Mouse (Mus musculus) limb, embryonic 13.5 days (tissue): ENCODE data around the gene Med29. TPM values are rescaled to one million over a fixed set of nuclear protein-coding genes. Genes with fewer than 3 reads are reported as not detected.

Experiments used
- ATAC-seq: fragments of 200-750 bp; cut with Nextera tagmentation; 2 replicates; pipeline ENCODE4 v1.8.0; 2017; ENCODE audit warnings: low read depth, moderate number of reproducible peaks, moderate TSS enrichment; ENCODE audit not compliant: low FRiP score
- H3K27ac ChIP-seq: fragments of 300-500 bp; sonication (generic); 2 replicates; pipeline ENCODE4 v1.5.1; 2015; ENCODE audit warnings: inconsistent platforms, mild to moderate bottlenecking, moderate library complexity
- H3K27me3 ChIP-seq: fragments of 300-500 bp; sonication (generic); 2 replicates; pipeline ENCODE4 v1.6.1; 2015; ENCODE audit warnings: mild to moderate bottlenecking, inconsistent platforms
- H3K36me3 ChIP-seq: fragments of 300-500 bp; sonication (generic); 2 replicates; pipeline ENCODE4 v1.6.1; 2015; ENCODE audit warnings: inconsistent platforms, mild to moderate bottlenecking, moderate library complexity
- H3K4me1 ChIP-seq: fragments of 300-500 bp; sonication (generic); 2 replicates; pipeline ENCODE4 v1.6.1; 2015; ENCODE audit warnings: inconsistent platforms
- H3K4me2 ChIP-seq: fragments of 300-500 bp; sonication (generic); replicated peaks from 2 replicates; pipeline ENCODE4 v1.6.1; 2015; ENCODE audit warnings: inconsistent platforms, mild to moderate bottlenecking, moderate library complexity
- H3K4me3 ChIP-seq: fragments of 300-500 bp; sonication (generic); 2 replicates; pipeline ENCODE4 v1.5.1; 2015; ENCODE audit warnings: moderate library complexity, mild to moderate bottlenecking, inconsistent platforms
- H3K9ac ChIP-seq: fragments of 300-500 bp; sonication (generic); 2 replicates; pipeline ENCODE4 v1.6.1; 2015; ENCODE audit warnings: mild to moderate bottlenecking, inconsistent platforms
- H3K9me3 ChIP-seq: fragments of 300-500 bp; sonication (generic); 2 replicates; pipeline ENCODE4 v1.6.1; 2016; ENCODE audit warnings: inconsistent platforms
- WGBS: fragments of 180-500 bp; shearing (Covaris S2); methylation state at CpG from one replicate; pipeline ENCODE4 v1.1.7; 2015; 5-methylcytosine and 5-hydroxymethylcytosine counted together
- polyA plus RNA-seq: library from polyadenylated mRNA; unstranded; fragments of >200 nt; fragmentation: Nextera tagmentation; extraction: Ambion mirVana; gene quantifications from 2 replicates; pipeline ENCODE4 v1.2.1, GENCODE M21; 2015

The Med29 gene
- 47.9 and 55.0 TPM in 2 replicates for polyA plus RNA-seq

DNA sequence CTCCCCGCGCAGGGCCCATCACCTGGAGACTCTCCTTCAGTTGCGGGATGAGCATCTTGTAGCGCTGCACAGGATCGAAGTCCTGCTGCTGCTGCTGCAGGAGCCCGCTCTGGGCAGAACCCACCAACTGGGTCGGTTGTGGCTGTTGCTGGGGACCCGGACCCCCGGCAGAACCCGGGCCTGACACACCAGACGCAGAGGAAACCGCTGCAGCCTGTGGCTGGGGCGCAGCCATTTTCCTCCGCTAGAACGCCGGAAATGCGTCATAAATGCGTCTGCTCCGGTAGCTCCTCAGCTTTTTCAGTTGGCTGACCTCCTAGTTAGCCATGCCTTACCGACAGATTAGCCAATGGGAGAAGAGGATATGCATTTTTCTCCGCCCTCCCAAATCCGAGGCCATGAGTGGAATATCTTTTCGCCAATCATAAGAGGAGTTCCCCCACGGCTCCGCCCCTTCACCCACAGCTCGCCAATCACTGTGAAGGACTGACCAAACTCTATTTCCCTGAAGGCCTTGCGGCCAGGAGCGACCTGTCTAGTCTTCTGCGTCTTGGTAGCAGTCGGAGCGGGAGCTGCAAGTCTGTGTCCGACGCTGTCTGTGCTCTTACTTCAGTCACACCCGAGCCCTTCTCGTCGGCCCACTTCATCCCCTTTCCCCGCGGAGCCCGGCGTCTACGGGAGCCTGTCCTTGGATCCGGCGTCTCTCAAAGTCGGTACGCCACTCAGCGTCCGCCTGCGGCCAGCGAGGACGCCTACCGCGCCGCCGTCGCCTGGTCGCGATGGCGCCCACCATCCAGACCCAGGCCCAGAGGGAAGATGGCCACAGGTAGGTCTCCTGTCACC is at the start of gene Med29, which contains the start of gene Paf1:
TSS of gene Med29 (minus strand) at position 280 of the 843 bp plus-strand sequence.
TSS of gene Paf1 (plus strand) at position 523 of the 843 bp plus-strand sequence.
- Histone ChIP-seq H3K4me2 (peak within 1 kb of the TSS; percentile 96), H3K36me3 (peaks cover 61% of the 10 kb centered on the region), H3K9me3 (no peaks in the 10 kb centered on the region), H3K27me3 (no peaks in the 10 kb centered on the region), H3K4me1 (peaks cover 17% of the 10 kb centered on the region), H3K9ac (peak within 1 kb of the TSS; percentile 92), H3K27ac (peak within 1 kb of the TSS; percentile 76), H3K4me3 (peak within 1 kb of the TSS; percentile 93)
- peak; percentile 99 for ATAC-seq
- WGBS = under 1% methylated on average over 58 of the region's 58 CpGs

DNA sequence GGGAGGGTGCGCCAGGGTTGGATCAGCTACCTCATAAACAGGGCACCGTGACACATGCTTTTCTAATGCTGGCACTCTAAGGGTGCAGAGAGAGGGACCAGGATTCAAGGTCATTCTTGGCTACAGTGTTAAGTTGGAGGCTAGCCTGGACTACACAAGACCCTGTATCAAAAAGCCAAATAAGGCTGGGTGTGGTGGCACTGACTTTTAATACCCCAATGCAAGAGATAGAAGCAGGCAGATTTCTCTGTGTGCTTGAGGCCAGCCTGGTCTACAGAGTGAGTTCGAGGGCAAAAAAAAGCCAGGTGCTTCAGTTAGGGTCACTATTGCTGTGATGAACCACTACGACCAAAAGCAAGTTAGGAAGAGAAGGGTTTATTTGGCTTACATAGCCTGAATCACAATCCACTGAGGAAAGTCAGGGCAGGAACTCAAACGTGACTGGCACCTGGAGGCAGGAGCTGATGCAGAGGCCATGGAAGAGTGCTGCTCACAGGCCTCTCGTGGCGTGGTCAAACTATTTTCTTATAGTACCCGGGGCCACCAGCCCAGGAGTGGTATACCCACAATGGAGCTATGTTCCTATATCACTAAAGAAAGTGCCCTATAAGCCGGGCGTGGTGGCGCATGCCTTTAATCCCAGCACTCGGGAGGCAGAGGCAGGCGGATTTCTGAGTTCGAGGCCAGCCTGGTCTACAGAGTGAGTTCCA is 49.4 kb upstream of the Med29 start:
- 84% methylated on average over 13 of the region's 14 CpGs for WGBS
- Histone ChIP-seq H3K36me3 (no peaks in the 10 kb centered on the region), H3K9me3 (no peaks in the 10 kb centered on the region), H3K27me3 (peaks cover 10% of the 10 kb centered on the region; the same call in 1 of the 2 replicates), H3K4me1 (peaks cover 4% of the 10 kb centered on the region; the same call in 1 of the 2 replicates), H3K27ac (no peak overlapping the region), H3K9ac (no peak overlapping the region), H3K4me3 (no peak overlapping the region), H3K4me2 (no peak overlapping the region)
- ATAC-seq = no peak

DNA sequence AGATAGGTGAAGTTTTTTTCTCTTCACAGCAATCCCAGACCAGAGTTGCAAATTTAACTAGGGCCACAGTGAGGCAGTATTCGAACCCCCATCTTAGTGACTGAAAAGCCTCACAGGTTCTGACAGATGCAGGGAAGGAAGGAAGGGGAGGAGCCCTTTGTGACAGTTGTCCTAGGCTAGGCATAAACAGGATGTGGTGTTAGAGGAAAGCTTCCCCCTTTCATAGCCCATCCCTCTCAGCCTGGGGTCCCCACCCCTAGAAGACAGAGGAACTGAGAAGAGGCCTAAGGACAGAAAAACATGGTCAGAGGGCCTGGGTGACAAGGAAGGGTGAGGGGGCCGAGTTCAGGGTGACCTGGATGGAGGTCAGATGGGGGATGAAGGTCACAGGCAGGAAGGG is 48.2 kb upstream of the Med29 start:
- Histone ChIP-seq H3K9me3 (no peaks in the 10 kb centered on the region), H3K4me3 (no peak overlapping the region), H3K4me2 (no peak overlapping the region), H3K27ac (no peak overlapping the region), H3K36me3 (no peaks in the 10 kb centered on the region), H3K9ac (no peak overlapping the region), H3K4me1 (peaks cover 4% of the 10 kb centered on the region; the same call in 1 of the 2 replicates), H3K27me3 (peaks cover 5% of the 10 kb centered on the region; the same call in 1 of the 2 replicates)
- 45% methylated on average over 2 of the region's 2 CpGs for WGBS
- no peak for ATAC-seq

DNA sequence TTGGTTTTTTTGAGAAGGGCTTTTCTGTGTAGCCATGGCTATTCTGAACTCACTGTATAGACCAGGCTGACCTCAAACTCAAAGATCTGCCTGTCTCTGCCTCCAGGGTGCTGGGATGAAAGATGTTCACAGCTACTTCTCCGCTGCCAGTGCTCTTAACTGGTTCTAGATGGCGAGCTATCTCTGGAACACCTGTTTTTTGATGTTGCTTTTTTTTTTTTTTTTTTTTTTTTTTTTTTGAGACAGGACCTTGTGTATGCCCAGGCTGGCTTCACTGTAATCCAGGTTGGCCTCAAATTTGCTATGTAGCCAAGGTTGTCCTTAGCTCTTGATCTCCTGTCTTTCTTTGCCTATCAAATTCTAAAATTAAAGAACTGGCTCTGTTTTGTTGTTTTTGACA is 46.3 kb upstream of the Med29 start:
- Histone ChIP-seq H3K36me3 (no peaks in the 10 kb centered on the region), H3K9ac (no peak overlapping the region), H3K4me2 (no peak overlapping the region), H3K27me3 (no peaks in the 10 kb centered on the region), H3K27ac (no peak overlapping the region), H3K4me3 (no peak overlapping the region), H3K9me3 (no peaks in the 10 kb centered on the region), H3K4me1 (peaks cover 23% of the 10 kb centered on the region)
- no peak for ATAC-seq
- WGBS = 75% methylated on average over 2 of the region's 2 CpGs

DNA sequence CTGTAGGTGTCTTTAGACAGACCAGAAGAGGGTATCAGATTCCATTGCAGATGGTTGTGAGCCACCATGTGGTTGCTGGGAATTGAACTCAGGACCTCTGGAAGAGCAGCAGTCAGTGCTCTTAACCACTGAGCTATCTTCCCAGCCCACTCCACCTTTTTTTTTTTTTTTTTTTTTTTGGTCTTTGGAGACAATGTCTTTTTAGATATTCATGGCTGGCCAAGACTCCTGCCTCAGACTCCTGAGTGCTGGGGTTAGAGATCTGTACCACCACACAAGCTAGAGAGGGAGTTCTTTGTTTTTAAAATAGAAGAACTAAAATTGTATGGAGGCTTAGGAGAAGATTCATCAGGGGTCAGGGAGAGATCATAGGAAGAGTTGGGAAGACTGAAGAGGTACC is 45.5 kb upstream of the Med29 start:
- no peak overlapping the region for H3K4me2 ChIP-seq
- H3K36me3 ChIP-seq = peaks cover 6% of the 10 kb centered on the region; the same call in 1 of the 2 replicates
- H3K9ac ChIP-seq = no peak overlapping the region
- ATAC-seq = no peak
- peaks cover 31% of the 10 kb centered on the region for H3K4me1 ChIP-seq
- no peaks in the 10 kb centered on the region for H3K9me3 ChIP-seq
- no peak overlapping the region for H3K4me3 ChIP-seq
- H3K27me3 ChIP-seq = no peaks in the 10 kb centered on the region
- no peak overlapping the region for H3K27ac ChIP-seq

DNA sequence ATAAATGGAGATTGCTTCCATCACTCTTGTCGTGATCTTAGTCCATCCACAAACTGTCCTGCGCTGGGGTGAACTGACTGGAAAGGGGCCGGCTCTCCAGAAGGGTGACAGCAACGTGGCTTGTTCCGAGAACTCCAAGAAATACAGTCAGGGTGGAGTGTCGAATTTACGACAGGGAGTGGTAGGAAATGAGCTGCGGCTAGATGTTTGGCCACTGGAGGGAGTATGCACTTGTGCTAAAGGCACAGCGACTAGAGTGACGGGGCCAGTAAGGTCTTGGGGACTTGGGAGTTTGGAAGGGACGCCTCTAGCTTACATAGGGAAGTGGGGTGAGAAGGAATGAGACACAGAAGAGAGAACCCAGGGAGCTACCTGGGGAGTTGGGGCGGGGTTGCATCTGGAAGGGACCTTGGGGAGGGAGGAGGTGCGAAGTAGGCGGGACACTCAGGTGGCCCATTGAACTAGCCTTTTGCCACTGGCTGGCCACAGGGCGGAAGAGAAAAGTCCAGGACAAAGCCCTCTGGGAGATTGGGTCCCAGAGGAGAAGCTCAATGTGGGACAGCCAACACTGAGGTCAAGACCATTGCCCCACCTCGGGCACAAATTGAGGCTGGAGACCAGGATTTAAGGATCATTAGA is 44.5 kb upstream of the Med29 start, which contains the start of gene Gmfg:
TSS of gene Gmfg (plus strand) at position 516 of the 639 bp plus-strand sequence.
- Histone ChIP-seq H3K9ac (peak within 1 kb of the TSS; percentile 70), H3K4me3 (peak within 1 kb of the TSS; percentile 95), H3K27me3 (no peaks in the 10 kb centered on the region), H3K27ac (peak within 1 kb of the TSS; percentile 63; the same call in 1 of the 2 replicates), H3K9me3 (no peaks in the 10 kb centered on the region), H3K36me3 (peaks cover 12% of the 10 kb centered on the region; the same call in 1 of the 2 replicates), H3K4me2 (peak within 1 kb of the TSS; percentile 70), H3K4me1 (peaks cover 38% of the 10 kb centered on the region)
- 4% methylated on average over 16 of the region's 16 CpGs for WGBS
- ATAC-seq = peak; percentile 21

DNA sequence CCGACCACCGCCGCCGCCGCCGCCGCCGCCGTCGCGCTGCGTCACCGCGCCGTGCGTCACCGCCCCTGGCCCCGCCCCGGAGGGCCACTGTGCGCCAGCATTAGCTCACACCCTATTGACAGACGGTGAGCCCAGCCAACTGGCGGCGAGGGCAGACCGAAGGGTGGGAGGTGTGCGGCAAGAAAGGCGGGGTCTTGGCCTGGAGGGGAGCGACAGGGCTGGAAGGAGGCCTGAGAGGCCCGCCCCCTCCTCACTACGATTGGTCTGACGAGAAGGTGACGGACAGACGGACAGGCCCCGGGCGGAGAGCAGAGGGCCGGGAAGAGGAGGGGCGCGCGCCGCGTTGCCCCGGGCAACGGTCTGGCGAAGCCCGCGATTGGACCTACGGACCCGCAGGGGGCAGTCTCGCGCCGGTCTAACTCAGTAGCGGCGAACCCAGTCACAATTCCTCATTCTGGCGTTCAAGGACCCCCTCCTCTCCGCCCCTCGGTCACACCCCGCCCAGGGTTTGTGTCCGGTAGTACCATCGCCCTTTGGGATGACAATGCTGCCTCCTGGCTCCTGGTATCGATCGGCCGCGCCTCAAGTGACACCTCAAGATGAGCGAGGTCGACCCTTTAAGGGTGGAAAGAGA is 43.9 kb upstream of the Med29 start:
- Histone ChIP-seq H3K36me3 (peaks cover 14% of the 10 kb centered on the region; the same call in 1 of the 2 replicates), H3K4me3 (peak overlapping the region; percentile 95), H3K9me3 (no peaks in the 10 kb centered on the region), H3K27ac (peak overlapping the region; percentile 63; the same call in 1 of the 2 replicates), H3K27me3 (no peaks in the 10 kb centered on the region), H3K9ac (peak overlapping the region; percentile 99), H3K4me2 (peak overlapping the region; percentile 70), H3K4me1 (peaks cover 41% of the 10 kb centered on the region)
- under 1% methylated on average over 59 of the region's 64 CpGs for WGBS
- peak; percentile 99 for ATAC-seq

DNA sequence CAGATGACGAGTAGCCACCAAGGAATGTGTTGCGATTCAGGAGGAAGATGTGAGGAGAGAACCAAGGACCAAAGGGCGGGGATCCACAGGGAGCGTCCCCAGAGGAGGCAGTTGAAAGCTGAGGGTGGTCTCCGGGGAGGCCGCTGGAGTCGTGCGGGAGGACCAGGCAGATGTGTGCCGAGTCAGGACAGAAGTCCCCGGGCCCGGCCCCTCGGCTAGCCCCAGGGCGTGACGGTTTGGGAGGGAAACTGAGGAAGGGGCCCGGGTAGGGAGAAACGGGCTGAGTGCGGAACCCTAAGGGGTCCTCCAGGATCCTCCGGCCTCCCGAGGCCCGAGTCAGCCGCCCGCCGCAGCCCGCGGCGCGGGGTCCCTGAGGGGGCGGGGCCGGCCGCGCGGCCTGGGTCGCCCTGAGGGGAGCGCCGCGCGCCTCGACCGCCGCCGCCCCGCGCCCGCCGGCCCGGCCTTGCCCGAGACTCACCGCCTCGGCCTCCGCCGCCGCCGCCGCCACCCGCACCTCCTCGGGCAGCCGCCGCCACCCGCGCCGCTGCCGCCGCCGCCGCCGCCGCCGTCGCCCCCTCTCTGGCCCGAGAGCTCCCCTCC is 43.3 kb upstream of the Med29 start:
- H3K4me1 ChIP-seq = peaks cover 41% of the 10 kb centered on the region
- peak overlapping the region; percentile 99 for H3K9ac ChIP-seq
- ATAC-seq = peak; percentile 41
- 0% methylated on average over 23 of the region's 70 CpGs for WGBS
- H3K27me3 ChIP-seq = no peaks in the 10 kb centered on the region
- H3K9me3 ChIP-seq = no peaks in the 10 kb centered on the region
- H3K36me3 ChIP-seq = peaks cover 14% of the 10 kb centered on the region; the same call in 1 of the 2 replicates
- peak overlapping the region; percentile 58; the same call in 1 of the 2 replicates for H3K27ac ChIP-seq
- peak overlapping the region; percentile 95 for H3K4me3 ChIP-seq
- H3K4me2 ChIP-seq = peak overlapping the region; percentile 90

DNA sequence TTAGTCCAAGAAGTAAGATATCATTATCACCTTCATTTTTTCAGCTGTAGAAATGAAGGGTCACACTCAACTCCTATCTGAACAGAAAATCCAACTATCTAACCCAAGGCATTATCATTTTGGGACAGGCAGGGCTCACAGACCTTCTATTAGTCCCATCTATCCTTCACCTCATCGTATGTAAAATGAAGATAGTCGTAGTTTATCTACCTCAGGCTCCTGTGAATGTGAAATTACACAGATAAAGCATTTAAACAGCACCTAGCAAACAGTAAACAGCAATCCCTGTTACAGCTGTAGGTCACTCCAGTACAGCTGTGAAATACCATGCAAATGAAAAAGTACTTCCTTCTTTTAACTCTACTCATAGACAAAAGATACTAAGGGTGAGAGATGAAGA is 39.7 kb upstream of the Med29 start:
- WGBS = 92% methylated on average over 2 of the region's 2 CpGs
- no peak overlapping the region for H3K9ac ChIP-seq
- H3K36me3 ChIP-seq = peaks cover 27% of the 10 kb centered on the region
- H3K4me1 ChIP-seq = peaks cover 38% of the 10 kb centered on the region
- H3K9me3 ChIP-seq = no peaks in the 10 kb centered on the region
- no peaks in the 10 kb centered on the region for H3K27me3 ChIP-seq
- no peak overlapping the region for H3K4me2 ChIP-seq
- no peak for ATAC-seq
- H3K27ac ChIP-seq = no peak overlapping the region
- no peak overlapping the region for H3K4me3 ChIP-seq

DNA sequence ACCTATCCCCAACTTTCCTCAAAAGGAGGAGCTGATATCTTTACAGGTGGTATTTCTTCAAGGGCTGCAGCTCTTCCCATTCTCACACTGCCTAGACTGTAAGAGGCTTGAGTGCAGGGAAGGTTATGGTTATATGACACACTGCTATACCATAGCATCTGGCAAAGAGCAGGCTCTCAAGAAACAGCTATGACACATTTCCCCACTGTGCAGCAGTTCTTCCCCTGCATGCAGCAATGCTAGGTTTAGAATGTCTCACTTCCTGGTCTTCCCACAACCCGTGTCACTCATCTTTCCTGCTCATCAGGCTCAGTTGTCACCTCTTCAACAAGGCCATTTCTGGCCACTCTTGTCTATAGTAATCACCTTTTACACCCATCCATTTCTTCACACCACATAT is 38.0 kb upstream of the Med29 start:
- H3K4me3 ChIP-seq = no peak overlapping the region
- H3K27ac ChIP-seq = no peak overlapping the region
- WGBS = 78% methylated on average over 1 of the region's 1 CpGs
- no peaks in the 10 kb centered on the region for H3K9me3 ChIP-seq
- no peak overlapping the region for H3K4me2 ChIP-seq
- peaks cover 31% of the 10 kb centered on the region for H3K36me3 ChIP-seq
- no peak for ATAC-seq
- H3K9ac ChIP-seq = no peak overlapping the region
- H3K27me3 ChIP-seq = no peaks in the 10 kb centered on the region
- H3K4me1 ChIP-seq = peaks cover 35% of the 10 kb centered on the region

DNA sequence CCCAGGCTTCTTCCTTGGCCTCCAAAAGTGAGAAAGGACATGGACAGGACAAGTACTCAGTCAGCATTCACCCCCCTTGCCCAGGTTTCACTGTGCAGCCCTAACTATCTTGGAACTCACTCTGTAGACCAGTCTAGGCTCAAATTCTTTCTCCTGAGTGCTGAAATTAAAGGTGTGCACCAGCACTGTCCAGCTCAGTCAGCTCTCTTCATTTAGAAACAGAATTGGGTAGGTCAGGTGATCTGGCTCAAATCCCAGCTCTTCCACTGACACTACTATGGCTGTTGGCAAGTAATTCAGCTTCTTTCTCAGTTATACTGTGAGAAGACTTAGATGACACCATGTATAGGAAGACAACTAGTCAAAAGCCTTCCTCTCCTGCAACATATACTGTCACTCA is 35.2 kb upstream of the Med29 start:
- H3K27ac ChIP-seq = no peak overlapping the region
- no peak for ATAC-seq
- H3K9ac ChIP-seq = no peak overlapping the region
- no peaks in the 10 kb centered on the region for H3K27me3 ChIP-seq
- H3K4me3 ChIP-seq = no peak overlapping the region
- 0 out of 2 replicates have a peak, but pooled peaks cover 8% of the 10 kb centered on the region for H3K4me1 ChIP-seq
- H3K36me3 ChIP-seq = peaks cover 35% of the 10 kb centered on the region
- no peaks in the 10 kb centered on the region for H3K9me3 ChIP-seq
- H3K4me2 ChIP-seq = no peak overlapping the region
